Mouse (Mus musculus): ENCODE data around the gene Gm20695. TPM values are rescaled to one million over a fixed set of nuclear protein-coding genes. Genes with fewer than 3 reads are reported as not detected.

Gm20695 gene
- polyA plus RNA-seq, 1 experiment from 2014 or later, result 3.3 TPM

DNA sequence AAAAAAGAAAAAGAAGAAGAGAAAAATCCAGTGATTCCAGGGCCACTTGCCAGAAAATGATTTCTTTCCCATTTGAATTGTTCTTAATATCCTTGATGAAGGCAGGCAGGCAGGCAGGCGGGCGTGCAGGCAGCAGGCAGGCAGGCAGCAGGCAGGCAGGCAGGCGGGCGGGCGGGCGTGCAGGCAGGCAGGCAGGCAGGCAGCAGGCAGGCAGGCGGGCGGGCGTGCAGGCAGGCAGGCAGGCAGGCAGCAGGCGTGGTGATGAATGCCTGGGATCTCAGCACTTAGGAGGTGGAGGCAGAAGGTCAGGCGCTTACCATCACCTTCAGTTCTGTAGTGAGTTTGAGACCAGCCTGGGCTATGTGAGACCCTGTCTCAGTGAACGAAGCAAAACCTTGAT lies 31.9 kb upstream of the Gm20695 start:
- Histone ChIP-seq H3K27ac (ENCODE audit: low read length) (no peak overlapping the region), H3K36me3 (ENCODE audit: control insufficient read depth, insufficient read depth) (no peaks in the 10 kb centered on the region; the same call in 1 of the 2 replicates), H3K4me2 (ENCODE audit: low read length) (no peak overlapping the region), H3K9ac (replicated peaks; ENCODE audit: low read depth, low read length) (no peak overlapping the region), H3K4me3 (replicated peaks; ENCODE audit: low read length) (no peak overlapping the region), H3K9me3 (ENCODE audit: control insufficient read depth, low read length) (no peaks in the 10 kb centered on the region), H3K27me3 (replicated peaks; ENCODE audit: control insufficient read depth, insufficient read depth, low read length) (no peaks in the 10 kb centered on the region), H3K4me1 (replicated peaks; ENCODE audit: control insufficient read depth, insufficient read depth, low read length) (peaks cover 7% of the 10 kb centered on the region)
- 32% methylated on average over 12 of the region's 12 CpGs for WGBS
- no peak for ATAC-seq

DNA sequence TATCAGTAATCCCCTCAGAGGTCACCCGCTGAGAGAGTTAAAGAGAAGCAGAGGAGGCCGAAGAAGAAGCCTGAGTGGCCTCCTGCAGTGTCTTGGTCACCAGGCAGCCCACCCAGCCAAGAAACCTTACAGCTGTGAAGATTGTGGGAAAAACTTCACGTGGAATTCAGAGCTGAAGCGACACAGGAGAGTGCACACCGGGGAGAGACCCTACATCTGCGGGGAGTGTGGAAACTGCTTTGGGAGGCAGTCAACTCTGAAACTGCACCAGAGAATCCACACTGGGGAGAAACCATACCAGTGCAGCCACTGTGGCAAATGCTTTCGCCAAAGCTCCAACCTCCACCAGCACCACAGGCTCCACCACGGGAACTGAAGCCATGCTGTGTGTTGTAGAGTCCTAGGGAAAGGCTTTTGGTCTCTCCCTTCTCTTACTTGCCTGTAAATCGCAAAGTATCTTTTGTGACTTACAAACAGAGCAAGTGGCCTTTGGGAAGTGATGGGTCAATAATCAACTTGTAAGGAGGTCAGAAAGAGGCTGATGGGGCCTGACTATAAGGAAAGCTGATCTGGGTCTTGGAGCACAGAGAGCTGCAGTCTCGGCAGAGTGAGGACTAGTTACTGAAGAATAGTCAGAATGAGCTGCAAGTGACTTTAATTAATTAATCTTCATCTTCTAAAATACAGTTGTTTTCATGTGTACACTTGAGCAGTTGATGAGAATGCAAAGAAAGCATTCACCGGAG lies 29.8 kb upstream of the Gm20695 start:
- no peak overlapping the region for H3K27ac ChIP-seq (ENCODE audit: low read length)
- H3K36me3 ChIP-seq (ENCODE audit: control insufficient read depth, insufficient read depth), result no peaks in the 10 kb centered on the region; the same call in 1 of the 2 replicates
- no peak overlapping the region for H3K4me3 ChIP-seq (replicated peaks; ENCODE audit: low read length)
- WGBS, result 57% methylated on average over 11 of the region's 11 CpGs
- no peak overlapping the region for H3K9ac ChIP-seq (replicated peaks; ENCODE audit: low read depth, low read length)
- no peak for ATAC-seq
- no peaks in the 10 kb centered on the region for H3K9me3 ChIP-seq (ENCODE audit: control insufficient read depth, low read length)
- H3K27me3 ChIP-seq (replicated peaks; ENCODE audit: control insufficient read depth, insufficient read depth, low read length), result no peaks in the 10 kb centered on the region
- no peaks in the 10 kb centered on the region for H3K4me1 ChIP-seq (replicated peaks; ENCODE audit: control insufficient read depth, insufficient read depth, low read length)
- H3K4me2 ChIP-seq (ENCODE audit: low read length), result no peak overlapping the region

DNA sequence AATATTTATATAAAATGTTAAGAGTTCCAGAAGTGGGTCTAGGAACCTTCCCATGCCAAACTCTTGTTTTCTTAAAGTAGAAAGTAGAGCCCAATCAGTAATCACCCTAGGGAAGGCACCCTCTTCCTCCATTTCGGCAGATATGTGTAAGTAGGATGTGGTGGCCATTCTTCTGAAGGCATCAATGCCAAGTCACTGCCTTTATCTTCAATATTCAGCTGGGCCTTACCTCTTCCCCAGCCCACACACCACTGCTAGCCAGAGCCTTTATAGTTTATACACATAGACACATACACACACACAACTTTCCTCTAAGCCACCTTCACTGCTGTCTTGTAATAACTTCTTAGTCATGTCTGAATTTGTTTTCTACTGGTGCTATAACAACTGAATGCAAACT lies 28.7 kb upstream of the Gm20695 start:
- Histone ChIP-seq H3K9me3 (ENCODE audit: control insufficient read depth, low read length) (no peaks in the 10 kb centered on the region), H3K27me3 (replicated peaks; ENCODE audit: control insufficient read depth, insufficient read depth, low read length) (no peaks in the 10 kb centered on the region), H3K4me3 (replicated peaks; ENCODE audit: low read length) (no peak overlapping the region), H3K4me1 (replicated peaks; ENCODE audit: control insufficient read depth, insufficient read depth, low read length) (no peaks in the 10 kb centered on the region), H3K9ac (replicated peaks; ENCODE audit: low read depth, low read length) (no peak overlapping the region), H3K27ac (ENCODE audit: low read length) (no peak overlapping the region), H3K4me2 (ENCODE audit: low read length) (no peak overlapping the region), H3K36me3 (ENCODE audit: control insufficient read depth, insufficient read depth) (peaks cover 4% of the 10 kb centered on the region)
- 84% methylated on average over 1 of the region's 1 CpGs for WGBS
- ATAC-seq, result no peak

DNA sequence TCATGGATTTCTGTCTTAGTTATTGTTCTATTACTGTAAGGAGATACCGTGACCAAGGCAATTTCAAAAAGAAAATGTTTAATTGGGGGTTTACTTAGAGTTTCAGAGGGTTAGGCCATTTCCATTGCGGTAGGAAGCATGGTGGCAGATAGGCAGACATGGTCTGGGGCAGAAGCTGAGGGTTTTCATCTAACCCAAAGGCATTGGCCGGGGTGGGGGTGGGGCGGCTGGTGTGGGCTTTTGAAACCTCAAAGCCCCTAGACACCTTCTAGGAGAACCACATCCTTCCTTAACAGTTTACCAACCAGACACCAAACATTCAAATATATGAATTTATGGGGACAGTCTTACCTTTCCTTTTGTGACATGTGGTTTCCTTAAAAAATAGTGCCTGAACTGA lies 25.2 kb upstream of the Gm20695 start:
- 92% methylated on average over 4 of the region's 4 CpGs for WGBS
- H3K4me2 ChIP-seq (ENCODE audit: low read length), result no peak overlapping the region
- H3K27me3 ChIP-seq (replicated peaks; ENCODE audit: control insufficient read depth, insufficient read depth, low read length), result no peaks in the 10 kb centered on the region
- no peak overlapping the region for H3K4me3 ChIP-seq (replicated peaks; ENCODE audit: low read length)
- peaks cover 11% of the 10 kb centered on the region for H3K36me3 ChIP-seq (ENCODE audit: control insufficient read depth, insufficient read depth)
- no peaks in the 10 kb centered on the region for H3K4me1 ChIP-seq (replicated peaks; ENCODE audit: control insufficient read depth, insufficient read depth, low read length)
- H3K9ac ChIP-seq (replicated peaks; ENCODE audit: low read depth, low read length), result no peak overlapping the region
- H3K9me3 ChIP-seq (ENCODE audit: control insufficient read depth, low read length), result no peaks in the 10 kb centered on the region
- ATAC-seq, result no peak
- H3K27ac ChIP-seq (ENCODE audit: low read length), result no peak overlapping the region

DNA sequence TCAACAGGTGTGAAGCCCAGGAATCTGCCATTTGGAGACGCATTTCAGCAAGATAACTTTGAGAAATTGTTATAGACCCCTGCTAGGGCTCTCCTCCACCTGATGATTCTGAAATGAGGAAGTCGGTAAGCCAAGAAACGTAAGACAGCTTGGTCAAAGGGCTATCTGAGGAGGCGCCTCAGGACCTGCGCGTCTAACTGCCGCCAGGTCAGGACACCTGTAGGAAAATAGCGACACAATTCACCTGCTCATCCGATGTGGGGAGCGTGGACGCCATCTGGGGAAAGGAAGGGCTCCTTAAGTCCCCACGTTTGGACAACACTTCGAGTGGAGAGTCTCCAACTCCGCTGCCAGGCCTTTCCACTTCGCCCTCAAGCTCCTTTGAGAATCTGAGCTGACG lies 12.6 kb upstream of the Gm20695 start:
- no peaks in the 10 kb centered on the region for H3K9me3 ChIP-seq (ENCODE audit: control insufficient read depth, low read length)
- ATAC-seq, result no peak
- H3K36me3 ChIP-seq (ENCODE audit: control insufficient read depth, insufficient read depth), result 0 out of 2 replicates have a peak, but pooled peaks cover 2% of the 10 kb centered on the region
- 1% methylated on average over 16 of the region's 16 CpGs for WGBS
- no peaks in the 10 kb centered on the region for H3K27me3 ChIP-seq (replicated peaks; ENCODE audit: control insufficient read depth, insufficient read depth, low read length)
- peak overlapping the region; percentile 65 for H3K9ac ChIP-seq (replicated peaks; ENCODE audit: low read depth, low read length)
- no peak overlapping the region for H3K27ac ChIP-seq (ENCODE audit: low read length)
- H3K4me3 ChIP-seq (replicated peaks; ENCODE audit: low read length), result peak overlapping the region; percentile 63
- H3K4me2 ChIP-seq (ENCODE audit: low read length), result peak overlapping the region; percentile 74
- peaks cover 15% of the 10 kb centered on the region for H3K4me1 ChIP-seq (replicated peaks; ENCODE audit: control insufficient read depth, insufficient read depth, low read length)

DNA sequence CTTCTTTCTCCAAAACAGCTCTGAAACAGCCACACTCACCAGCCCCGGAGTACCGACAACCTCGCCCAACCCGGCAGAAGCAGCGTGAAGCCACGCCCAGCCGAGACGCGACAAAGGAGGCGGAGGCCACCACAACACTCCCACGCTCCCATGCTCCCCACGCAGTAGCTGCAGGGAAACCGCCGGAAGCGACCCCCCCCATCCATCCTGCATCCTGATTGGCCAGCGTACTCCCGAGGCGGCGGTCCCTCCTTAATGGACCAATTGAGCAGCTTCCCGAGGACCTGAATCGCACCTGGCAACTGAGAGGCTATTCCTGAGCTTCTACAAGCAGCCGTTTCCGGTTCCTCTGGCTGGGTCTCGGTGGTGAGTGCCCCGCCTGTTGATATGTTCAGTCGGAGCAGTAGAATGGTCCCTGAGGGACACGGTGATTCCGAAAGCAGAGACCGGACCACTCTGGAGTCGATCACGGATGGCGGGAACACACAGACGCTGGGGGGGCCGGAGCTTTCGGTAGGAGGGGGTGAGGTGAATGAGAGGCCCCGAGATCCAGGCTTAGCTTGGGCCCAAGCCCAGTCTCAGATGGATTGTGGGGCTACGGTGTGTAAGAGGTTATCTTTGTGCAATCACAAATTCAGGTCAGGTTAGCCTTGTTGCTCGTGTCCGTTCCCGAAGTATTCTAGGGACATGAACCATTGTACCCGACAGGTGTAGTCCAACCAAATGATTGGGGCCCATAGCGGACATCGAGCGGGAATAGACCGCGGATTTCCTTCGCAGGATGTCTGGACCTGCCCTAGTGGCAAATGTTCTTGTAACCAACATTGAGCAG lies 12.0 kb upstream of the Gm20695 start, which contains the start of gene Naa60:
Naa60 (plus strand) TSS at position 160 of the 832 bp plus-strand sequence.
- H3K4me3 ChIP-seq (replicated peaks; ENCODE audit: low read length), result peak within 1 kb of the TSS; percentile 63
- no peaks in the 10 kb centered on the region for H3K9me3 ChIP-seq (ENCODE audit: control insufficient read depth, low read length)
- H3K4me2 ChIP-seq (ENCODE audit: low read length), result peak within 1 kb of the TSS; percentile 74
- peaks cover 15% of the 10 kb centered on the region for H3K4me1 ChIP-seq (replicated peaks; ENCODE audit: control insufficient read depth, insufficient read depth, low read length)
- 0 out of 2 replicates have a peak within 1 kb of the TSS, but pooled peaks have one; percentile 34 for H3K27ac ChIP-seq (ENCODE audit: low read length)
- WGBS, result 5% methylated on average over 47 of the region's 47 CpGs
- peak within 1 kb of the TSS; percentile 65 for H3K9ac ChIP-seq (replicated peaks; ENCODE audit: low read depth, low read length)
- H3K36me3 ChIP-seq (ENCODE audit: control insufficient read depth, insufficient read depth), result 0 out of 2 replicates have a peak, but pooled peaks cover 2% of the 10 kb centered on the region
- H3K27me3 ChIP-seq (replicated peaks; ENCODE audit: control insufficient read depth, insufficient read depth, low read length), result no peaks in the 10 kb centered on the region
- peak; percentile 99 for ATAC-seq

DNA sequence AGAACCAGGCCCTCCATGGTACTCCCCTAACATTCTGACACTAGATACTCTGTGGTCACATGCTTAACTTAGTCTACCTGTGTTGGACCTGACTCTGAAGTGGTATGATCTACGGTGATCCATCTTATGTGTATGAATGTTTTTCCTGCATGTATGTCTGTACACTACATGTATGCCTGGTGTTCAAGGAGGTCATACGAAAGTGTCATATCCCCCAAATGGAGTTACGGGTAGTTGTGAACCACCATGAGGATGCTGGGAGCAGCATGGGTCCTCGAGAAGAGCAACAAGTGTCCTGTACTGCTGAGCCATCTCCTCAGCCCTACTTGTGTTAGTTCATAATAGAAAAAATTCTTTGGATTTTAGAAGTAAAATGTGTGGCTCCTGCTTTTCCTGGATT lies 8.1 kb upstream of the Gm20695 start:
- H3K27me3 ChIP-seq (replicated peaks; ENCODE audit: control insufficient read depth, insufficient read depth, low read length), result no peaks in the 10 kb centered on the region
- no peak overlapping the region for H3K4me2 ChIP-seq (ENCODE audit: low read length)
- no peak overlapping the region for H3K27ac ChIP-seq (ENCODE audit: low read length)
- no peak for ATAC-seq
- H3K9ac ChIP-seq (replicated peaks; ENCODE audit: low read depth, low read length), result no peak overlapping the region
- 0 out of 2 replicates have a peak, but pooled peaks cover 2% of the 10 kb centered on the region for H3K36me3 ChIP-seq (ENCODE audit: control insufficient read depth, insufficient read depth)
- H3K9me3 ChIP-seq (ENCODE audit: control insufficient read depth, low read length), result no peaks in the 10 kb centered on the region
- peaks cover 12% of the 10 kb centered on the region for H3K4me1 ChIP-seq (replicated peaks; ENCODE audit: control insufficient read depth, insufficient read depth, low read length)
- H3K4me3 ChIP-seq (replicated peaks; ENCODE audit: low read length), result no peak overlapping the region
- WGBS, result 94% methylated on average over 4 of the region's 4 CpGs

DNA sequence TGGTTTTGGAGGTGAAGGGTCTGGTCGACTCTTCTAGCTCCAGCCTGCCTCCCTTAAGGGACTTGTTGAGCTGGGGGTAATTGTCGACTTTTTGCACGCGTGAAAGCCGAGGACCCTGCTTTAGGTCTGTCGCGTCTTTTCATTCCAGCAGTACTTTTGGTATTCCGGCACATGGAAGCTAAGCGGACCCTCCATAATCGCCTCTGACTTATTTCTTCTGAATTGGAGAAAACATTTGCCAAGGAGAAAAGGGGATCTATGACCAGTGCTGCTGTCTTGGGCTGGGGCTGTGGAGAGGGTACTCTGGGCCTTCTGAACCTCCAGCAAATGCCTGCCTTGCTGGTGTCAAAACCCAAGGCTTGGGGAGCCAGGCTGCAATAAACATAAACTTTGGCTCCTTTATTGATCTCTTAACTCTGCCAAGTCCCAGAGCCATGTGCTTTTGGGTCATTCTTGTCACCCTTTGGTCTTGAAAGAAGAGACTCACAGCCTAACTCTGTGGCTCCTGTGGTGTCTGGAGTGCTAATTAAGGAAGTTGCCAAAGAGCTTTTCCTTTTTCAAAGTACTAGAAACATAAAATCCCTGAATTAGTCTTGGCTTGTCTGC lies 720 bp downstream of the Gm20695 start:
- Histone ChIP-seq H3K27me3 (replicated peaks; ENCODE audit: control insufficient read depth, insufficient read depth, low read length) (no peaks in the 10 kb centered on the region), H3K27ac (ENCODE audit: low read length) (no peak overlapping the region; the same call in 1 of the 2 replicates), H3K9me3 (ENCODE audit: control insufficient read depth, low read length) (no peaks in the 10 kb centered on the region), H3K9ac (replicated peaks; ENCODE audit: low read depth, low read length) (peak overlapping the region; percentile 91), H3K36me3 (ENCODE audit: control insufficient read depth, insufficient read depth) (no peaks in the 10 kb centered on the region), H3K4me3 (replicated peaks; ENCODE audit: low read length) (peak overlapping the region; percentile 73), H3K4me1 (replicated peaks; ENCODE audit: control insufficient read depth, insufficient read depth, low read length) (peaks cover 11% of the 10 kb centered on the region), H3K4me2 (ENCODE audit: low read length) (peak overlapping the region; percentile 74)
- WGBS, result 2% methylated on average over 10 of the region's 10 CpGs
- peak; percentile 15 for ATAC-seq

Data from forebrain, embryonic 16.5 days (tissue).